Mouse (Mus musculus) megakaryocyte, adult 5-6 weeks (primary cell): Measurements from ENCODE around the gene Mt4. TPM values are rescaled to one million over a fixed set of nuclear protein-coding genes. Genes with fewer than 3 reads are reported as not detected.
"Not testable (repeated sequence)": the region's sequence is repeated elsewhere in the genome, so short reads cannot be mapped to it uniquely, and the experiment has no call there.

Experiments
- ATAC-seq: 2 replicates; pipeline ENCODE4 v1.8.0; 2016; ENCODE audit warnings: mild to moderate bottlenecking, inconsistent platforms; ENCODE audit not compliant: poor library complexity, severe bottlenecking
- total RNA-seq, 2 experiments: library from RNA; stranded (forward) in 1 of 2; stranded (reverse) in 1 of 2; fragments of 153-499, 151-499 nt in 1 of 2; fragments of 221-1000, 200-1000 nt in 1 of 2; gene quantifications; 2 replicates each; pipeline versions ENCODE4 v1.2.3 to v1.2.4; 2015 to 2017

Mt4 gene
- total RNA-seq, 2 experiments from 2014 or later, result not detected

- ATAC-seq, result not testable (repeated sequence)
Observed at GRCm38 (mm10) chr8:94134601-94135000, 2.4 kb upstream of the Mt4 start.

DNA sequence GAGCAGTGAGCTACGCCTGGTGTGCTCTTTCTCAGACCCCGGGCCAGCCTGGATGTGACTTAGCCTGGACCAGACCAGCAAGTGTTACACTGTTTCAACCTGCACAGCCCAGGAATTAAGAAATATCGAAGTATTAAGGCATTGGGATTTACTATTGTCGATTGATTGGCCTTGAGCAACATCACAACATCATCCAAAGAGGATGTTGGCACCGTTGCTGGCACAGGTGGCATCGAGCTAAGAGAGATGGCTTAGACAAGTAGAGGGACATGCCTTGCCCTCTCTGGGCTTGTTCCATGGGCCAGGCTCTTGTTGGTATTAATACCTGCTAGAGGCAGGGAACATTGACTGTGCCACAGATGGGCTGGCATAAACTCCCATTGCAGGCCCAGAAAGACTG is 1.4 kb upstream of the Mt4 start:
- ATAC-seq, result no peak

GRCm38 (mm10) chr8:94136192-94136591 is 805 bp upstream of the Mt4 start:
- ATAC-seq, result no peak

DNA sequence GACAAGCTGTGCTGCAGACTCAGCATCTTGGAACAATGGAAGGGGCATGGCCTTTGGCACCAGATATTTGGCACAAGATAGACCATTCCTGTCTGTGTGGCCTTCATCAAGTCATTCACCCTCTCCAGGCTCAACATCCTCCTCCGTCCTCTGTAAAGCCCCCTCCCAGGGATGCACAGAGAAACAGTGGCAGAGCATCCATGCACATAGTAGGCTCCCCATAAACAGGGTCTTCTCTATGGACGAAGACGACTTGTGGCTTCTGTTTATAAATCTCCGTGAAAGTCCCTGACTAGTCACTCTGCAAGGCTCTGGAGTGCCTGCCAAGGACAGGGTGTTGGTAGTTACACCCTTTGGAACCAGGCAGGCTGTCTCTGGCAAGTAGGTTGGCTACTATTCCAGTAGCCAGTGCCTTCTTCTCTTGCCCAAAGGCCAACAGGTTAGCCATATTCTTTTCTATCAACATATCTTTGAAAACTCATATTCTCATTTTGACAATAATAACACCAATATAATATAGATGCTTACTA is 3.3 kb downstream of the Mt4 start:
- no peak for ATAC-seq

- no peak for ATAC-seq
Observed at GRCm38 (mm10) chr8:94148236-94148635, 11.2 kb downstream of the Mt4 start.

DNA sequence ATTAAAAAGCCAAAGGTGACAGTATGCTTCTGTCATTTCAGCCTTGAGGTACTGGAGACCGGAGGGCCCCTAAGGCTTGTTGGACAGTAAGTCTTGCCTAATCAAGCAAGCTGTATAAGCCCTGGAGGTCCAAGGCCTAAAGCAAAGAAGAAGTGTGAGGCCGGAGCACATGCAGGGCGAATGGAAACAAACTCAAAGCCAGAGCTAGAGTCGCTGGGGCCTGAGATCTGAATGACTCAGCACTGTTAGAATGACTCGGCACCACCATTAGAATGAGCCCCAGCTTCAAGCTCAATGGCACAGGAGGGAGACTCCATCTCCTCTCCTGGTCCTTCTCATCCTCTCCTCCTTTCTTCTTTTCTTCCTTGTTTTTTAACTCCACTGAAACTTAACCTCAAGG is 13.9 kb downstream of the Mt4 start:
- ATAC-seq, result no peak

GRCm38 (mm10) chr8:94152513-94153300 is 15.7 kb downstream of the Mt4 start, which contains the start of gene Mt3:
TSS of gene Mt3 (plus strand) at chr8:94152607.
- ATAC-seq, result no peak

- no peak for ATAC-seq
Observed at GRCm38 (mm10) chr8:94153451-94153850, 16.5 kb downstream of the Mt4 start.

- no peak for ATAC-seq
Observed at GRCm38 (mm10) chr8:94154537-94154936, 17.5 kb downstream of the Mt4 start.

GRCm38 (mm10) chr8:94156092-94156491 is 19.1 kb downstream of the Mt4 start:
- no peak for ATAC-seq

DNA sequence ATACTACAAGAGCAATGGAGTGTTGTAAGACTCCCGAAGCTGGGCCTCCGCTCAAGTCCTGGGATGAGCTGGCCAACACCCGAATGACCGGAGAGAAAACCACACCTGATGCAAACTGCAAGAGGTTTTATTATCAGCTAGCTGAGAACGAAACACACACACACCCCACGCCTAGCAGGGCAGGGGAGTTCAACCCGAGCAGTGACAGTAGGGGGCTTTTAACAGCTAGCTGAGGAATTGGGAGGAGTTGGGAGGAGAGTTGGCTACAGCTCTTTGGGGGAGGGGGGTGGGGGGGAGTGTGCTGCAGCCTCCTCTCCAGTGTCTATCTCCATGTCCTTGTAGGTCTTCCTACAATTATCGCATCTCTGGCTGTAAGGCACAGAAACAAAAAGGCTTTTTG is 28.8 kb downstream of the Mt4 start:
- not testable (repeated sequence) for ATAC-seq

DNA sequence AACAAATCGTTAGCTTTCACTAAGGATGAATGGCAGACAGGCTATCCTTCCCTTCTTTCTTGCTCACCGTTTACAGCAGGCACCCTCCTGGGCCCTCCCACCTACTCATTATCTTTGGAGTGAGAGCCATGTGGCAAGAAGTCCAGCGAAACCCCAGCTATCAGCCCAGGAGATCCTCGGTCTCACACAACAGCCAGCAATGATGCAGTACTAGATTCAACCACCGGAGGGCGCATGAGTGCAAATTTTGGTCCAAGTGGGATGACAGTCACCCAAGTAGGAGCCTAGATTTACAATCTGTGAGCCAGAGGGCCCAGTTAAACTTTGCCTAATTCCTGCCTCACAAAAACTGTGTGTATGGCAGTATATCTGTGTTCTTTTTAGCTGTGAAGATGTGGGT is 30.2 kb downstream of the Mt4 start:
- peak; percentile 91 for ATAC-seq

- ATAC-seq, result no peak
Observed at GRCm38 (mm10) chr8:94169547-94169946, 32.5 kb downstream of the Mt4 start.

DNA sequence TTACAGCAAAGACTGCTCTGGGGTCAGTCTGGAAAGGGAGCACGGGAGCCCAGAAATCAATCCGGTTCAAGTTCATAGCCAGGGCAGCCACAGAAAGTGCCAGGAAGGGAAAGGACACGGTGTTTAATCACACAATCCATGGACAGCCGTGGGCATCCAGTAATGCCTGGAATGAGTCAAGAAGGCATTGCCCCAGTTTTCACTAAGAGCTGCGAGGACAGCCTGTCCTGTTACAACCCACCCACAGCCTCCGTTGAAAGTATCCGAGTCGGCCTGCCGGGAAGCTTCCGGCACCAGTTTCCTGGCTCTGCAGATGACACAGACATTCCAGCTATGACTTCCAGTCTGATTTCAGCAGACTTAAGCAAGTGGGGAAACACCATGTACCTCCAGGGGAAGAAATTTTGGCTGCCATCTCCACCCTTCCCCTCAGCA is 34.3 kb downstream of the Mt4 start:
- ATAC-seq, result no peak

GRCm38 (mm10) chr8:94172075-94172808 is 35.2 kb downstream of the Mt4 start, which contains the start of gene Mt2:
TSS of gene Mt2 (plus strand) at chr8:94172664.
- peak; percentile 43 for ATAC-seq

DNA sequence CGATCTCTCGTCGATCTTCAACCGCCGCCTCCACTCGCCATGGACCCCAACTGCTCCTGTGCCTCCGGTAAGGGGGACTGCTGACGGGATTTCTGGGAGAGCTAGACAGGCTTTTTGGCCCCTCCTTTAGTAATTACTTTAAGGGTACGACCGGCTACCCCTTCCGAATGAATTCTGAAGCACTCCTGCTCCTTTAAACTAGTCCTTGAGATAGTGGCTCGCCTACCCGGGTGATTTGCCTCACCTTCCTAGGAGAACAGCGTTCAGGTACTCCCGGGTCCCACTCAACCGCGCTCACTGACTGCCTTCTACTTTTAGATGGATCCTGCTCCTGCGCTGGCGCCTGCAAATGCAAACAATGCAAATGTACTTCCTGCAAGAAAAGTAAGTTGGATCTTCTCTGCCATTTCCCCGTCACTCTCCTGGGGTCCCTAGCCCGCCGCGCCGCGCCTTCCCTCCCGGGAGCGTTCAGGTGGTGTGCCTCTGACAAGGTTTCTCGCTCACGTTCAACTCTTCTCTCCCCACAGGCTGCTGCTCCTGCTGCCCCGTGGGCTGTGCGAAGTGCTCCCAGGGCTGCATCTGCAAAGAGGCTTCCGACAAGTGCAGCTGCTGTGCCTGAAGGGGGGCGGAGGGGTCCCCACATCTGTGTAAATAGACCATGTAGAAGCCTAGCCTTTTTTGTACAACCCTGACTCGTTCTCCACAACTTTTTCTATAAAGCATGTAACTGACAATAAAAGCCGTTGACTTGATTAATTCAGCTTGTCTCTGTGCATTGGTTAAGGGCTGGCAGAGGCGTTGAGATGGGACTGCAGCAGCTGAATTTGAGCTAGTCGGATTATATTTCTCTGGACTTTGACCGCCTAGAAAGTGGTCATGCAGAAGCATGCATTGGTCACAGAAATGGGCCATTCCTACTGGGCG is 36.1 kb downstream of the Mt4 start:
- ATAC-seq, result 0 out of 2 replicates have a peak, but pooled peaks have one; percentile 31

DNA sequence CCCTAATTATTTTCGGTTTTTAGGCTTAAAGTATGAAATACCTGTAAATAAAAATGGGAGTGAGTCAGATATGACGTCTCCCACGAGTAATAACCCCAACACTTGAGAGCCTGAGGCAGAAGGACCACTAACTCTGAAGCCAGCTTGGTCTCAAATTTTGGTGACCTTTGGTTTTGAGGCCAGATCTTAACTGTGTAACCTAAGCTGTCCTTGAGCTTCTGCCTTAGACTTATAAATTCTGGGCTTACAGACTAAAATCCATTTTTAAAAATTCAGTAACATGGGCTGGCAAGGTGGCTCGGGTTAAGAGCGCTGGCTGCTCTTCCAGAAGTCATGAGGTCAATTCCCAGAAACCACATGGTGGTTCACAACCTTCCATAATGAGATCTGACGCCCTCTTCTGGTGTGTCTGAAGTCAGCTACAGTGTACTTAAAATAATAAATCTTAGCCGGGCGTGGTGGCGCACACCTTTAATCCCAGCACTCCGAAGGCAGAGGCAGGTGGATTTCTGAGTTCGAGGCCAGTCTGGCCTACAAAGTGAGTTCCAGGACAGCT is 36.9 kb downstream of the Mt4 start:
- no peak for ATAC-seq

- no peak for ATAC-seq
Observed at GRCm38 (mm10) chr8:94174619-94175213, 37.7 kb downstream of the Mt4 start.

DNA sequence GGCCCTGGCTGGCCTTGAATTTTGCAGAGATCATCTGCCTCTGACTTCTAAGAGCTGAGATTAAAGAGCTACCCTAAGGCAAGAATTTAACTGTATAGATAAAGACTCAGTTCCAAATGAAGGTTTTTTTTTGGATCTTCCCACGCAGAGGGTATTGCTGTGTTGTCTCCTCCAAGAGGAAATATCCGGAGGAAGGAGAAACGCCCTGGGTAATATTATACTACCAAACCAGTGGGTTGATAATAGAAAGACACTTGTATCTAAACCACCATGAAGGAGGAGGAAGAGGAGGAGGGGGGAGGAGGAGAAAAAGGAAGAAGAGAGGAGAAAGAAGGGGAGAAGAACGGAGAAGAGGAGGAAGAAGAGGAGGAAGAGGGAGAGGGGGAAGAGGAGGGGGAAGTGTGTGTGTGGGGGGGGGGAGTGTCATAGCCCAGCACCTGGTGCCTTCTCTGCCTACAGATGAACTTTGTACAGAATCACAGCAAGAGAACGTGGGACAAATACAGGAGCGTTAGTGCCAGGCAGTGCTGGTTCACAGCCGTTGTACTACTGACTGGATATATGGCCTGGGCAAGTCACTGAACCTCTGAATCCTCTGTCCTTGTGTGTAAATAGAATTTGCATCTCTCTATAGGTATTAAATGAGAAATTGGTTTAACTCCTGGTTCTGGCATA is 40.9 kb downstream of the Mt4 start:
- no peak for ATAC-seq
